Mouse (Mus musculus) gastrocnemius, adult 2 months (tissue): ENCODE data around the gene Rhbg. TPM values are rescaled to one million over a fixed set of nuclear protein-coding genes. Genes with fewer than 3 reads are reported as not detected.

Experiments
- DNase-seq: peaks from one replicate; pipeline ENCODE4 v3.0.0; 2022
- H3K27ac ChIP-seq: fragments of 200-600 bp; 2 replicates; pipeline ENCODE4 v1.8.1; 2022; ENCODE audit warnings: mild to moderate bottlenecking
- H3K4me3 ChIP-seq: fragments of 200-600 bp; 2 replicates; pipeline ENCODE4 v1.8.1; 2022; ENCODE audit warnings: mild to moderate bottlenecking, moderate library complexity
- CTCF ChIP-seq: fragments of 200-600 bp; IDR thresholded peaks from 2 replicates; pipeline ENCODE4 v1.8.1; 2022; ENCODE audit warnings: antibody characterized with exemption, mild to moderate bottlenecking, moderate library complexity
- intact Hi-C: fragments of 180-260 bp; cut with DNase I; formaldehyde crosslinking; loops from one replicate; pipeline ENCODE4 v1.15.1; 2025
- total RNA-seq, 2 experiments: library from RNA; stranded (reverse); gene quantifications; 2 replicates each; pipeline ENCODE4 v1.2.3; 2021

The Rhbg gene
- total RNA-seq, 2 experiments from 2014 or later = not detected

- intact Hi-C loops = no loop called here
- Histone ChIP-seq H3K4me3 (no peak overlapping the region), H3K27ac (no peak overlapping the region)
- no peak for DNase-seq
- TF ChIP-seq CTCF = no peak
Measured at GRCm38 (mm10) chr3:88231061-88231641, 23.4 kb downstream of the Rhbg start.

- intact Hi-C loops = no loop called here
Measured at GRCm38 (mm10) chr3:88230262-88231047, 24.1 kb downstream of the Rhbg start.

GRCm38 (mm10) chr3:88229526-88229925 is 25.0 kb downstream of the Rhbg start:
- H3K27ac ChIP-seq = no peak overlapping the region
- intact Hi-C loops = no loop called here
- no peak for DNase-seq
- H3K4me3 ChIP-seq = no peak overlapping the region
- TF ChIP-seq CTCF = no peak

More at GRCm38 (mm10) chr3:88230262-88231047, 24.1 kb downstream of the Rhbg start:
- DNase-seq = no peak
- Histone ChIP-seq H3K4me3 (no peak overlapping the region), H3K27ac (no peak overlapping the region)
- no peak for TF ChIP-seq CTCF

GRCm38 (mm10) chr3:88228906-88229305 is 25.6 kb downstream of the Rhbg start:
- no peak for DNase-seq
- intact Hi-C loops = no loop called here
- no peak overlapping the region for H3K27ac ChIP-seq
- H3K4me3 ChIP-seq = no peak overlapping the region
- no peak for TF ChIP-seq CTCF

- intact Hi-C loops = no loop called here
- TF ChIP-seq CTCF = no peak
Measured at GRCm38 (mm10) chr3:88227976-88228375, 26.5 kb downstream of the Rhbg start.

GRCm38 (mm10) chr3:88227260-88227659 is 27.2 kb downstream of the Rhbg start:
- DNase-seq = no peak
- intact Hi-C loops = no loop called here

More at GRCm38 (mm10) chr3:88227976-88228375, 26.5 kb downstream of the Rhbg start:
- H3K4me3 ChIP-seq = no peak overlapping the region
- DNase-seq = no peak
- no peak overlapping the region for H3K27ac ChIP-seq

GRCm38 (mm10) chr3:88226101-88226845 is 28.2 kb downstream of the Rhbg start:
- DNase-seq = no peak
- TF ChIP-seq CTCF = no peak
- Histone ChIP-seq H3K27ac (no peak overlapping the region), H3K4me3 (no peak overlapping the region)
- intact Hi-C loops = no loop called here

More at GRCm38 (mm10) chr3:88227260-88227659, 27.2 kb downstream of the Rhbg start:
- Histone ChIP-seq H3K27ac (no peak overlapping the region), H3K4me3 (no peak overlapping the region)
- no peak for TF ChIP-seq CTCF

- TF ChIP-seq CTCF = no peak
- DNase-seq = no peak
- Histone ChIP-seq H3K4me3 (no peak overlapping the region), H3K27ac (no peak overlapping the region)
- intact Hi-C loops = no loop called here
Measured at GRCm38 (mm10) chr3:88224929-88225328, 29.6 kb downstream of the Rhbg start.

- TF ChIP-seq CTCF = no peak
- DNase-seq = no peak
- intact Hi-C loops = no loop called here
- Histone ChIP-seq H3K27ac (no peak overlapping the region), H3K4me3 (no peak overlapping the region)
Measured at GRCm38 (mm10) chr3:88222446-88222845, 32.1 kb downstream of the Rhbg start.

- DNase-seq = no peak
- intact Hi-C loops = no loop called here
- TF ChIP-seq CTCF = no peak
Measured at GRCm38 (mm10) chr3:88221519-88222390, 32.8 kb downstream of the Rhbg start.

GRCm38 (mm10) chr3:88220842-88221241 is 33.7 kb downstream of the Rhbg start:
- DNase-seq = peak; percentile 70
- H3K4me3 ChIP-seq = no peak overlapping the region
- intact Hi-C loops = no loop called here
- TF ChIP-seq CTCF = peak; percentile 24; the same call in 1 of the 2 replicates
- H3K27ac ChIP-seq = no peak overlapping the region

More at GRCm38 (mm10) chr3:88221519-88222390, 32.8 kb downstream of the Rhbg start:
- no peak overlapping the region for H3K27ac ChIP-seq
- no peak overlapping the region for H3K4me3 ChIP-seq

- intact Hi-C loops = no loop called here
- no peak overlapping the region for H3K4me3 ChIP-seq
- no peak overlapping the region for H3K27ac ChIP-seq
- no peak for DNase-seq
- no peak for TF ChIP-seq CTCF
Measured at GRCm38 (mm10) chr3:88219940-88220339, 34.6 kb downstream of the Rhbg start.
